Mouse (Mus musculus) myocyte (in vitro differentiated cells): Measurements from ENCODE around the gene Oxt.

ENCODE experiments used
- CEBPB ChIP-seq: IDR thresholded peaks from 2 replicates; pipeline ENCODE4 v1.6.1; 2011; ENCODE audit warnings: mild to moderate bottlenecking, moderate library complexity; ENCODE audit not compliant: poor library complexity, insufficient read depth, severe bottlenecking
- MAX ChIP-seq: IDR thresholded peaks from one replicate; pipeline ENCODE4 v1.6.1; 2011; ENCODE audit warnings: low read depth, mild to moderate bottlenecking, control low read depth
- POLR2A ChIP-seq: IDR thresholded peaks from one replicate; pipeline ENCODE4 v1.6.1; 2011; ENCODE audit warnings: low read depth, mild to moderate bottlenecking, control low read depth, moderate library complexity; ENCODE audit not compliant: insufficient read length
- USF1 ChIP-seq: IDR thresholded peaks from one replicate; pipeline ENCODE4 v1.6.1; 2011; ENCODE audit warnings: low read depth, mild to moderate bottlenecking, control low read depth, moderate library complexity

DNA sequence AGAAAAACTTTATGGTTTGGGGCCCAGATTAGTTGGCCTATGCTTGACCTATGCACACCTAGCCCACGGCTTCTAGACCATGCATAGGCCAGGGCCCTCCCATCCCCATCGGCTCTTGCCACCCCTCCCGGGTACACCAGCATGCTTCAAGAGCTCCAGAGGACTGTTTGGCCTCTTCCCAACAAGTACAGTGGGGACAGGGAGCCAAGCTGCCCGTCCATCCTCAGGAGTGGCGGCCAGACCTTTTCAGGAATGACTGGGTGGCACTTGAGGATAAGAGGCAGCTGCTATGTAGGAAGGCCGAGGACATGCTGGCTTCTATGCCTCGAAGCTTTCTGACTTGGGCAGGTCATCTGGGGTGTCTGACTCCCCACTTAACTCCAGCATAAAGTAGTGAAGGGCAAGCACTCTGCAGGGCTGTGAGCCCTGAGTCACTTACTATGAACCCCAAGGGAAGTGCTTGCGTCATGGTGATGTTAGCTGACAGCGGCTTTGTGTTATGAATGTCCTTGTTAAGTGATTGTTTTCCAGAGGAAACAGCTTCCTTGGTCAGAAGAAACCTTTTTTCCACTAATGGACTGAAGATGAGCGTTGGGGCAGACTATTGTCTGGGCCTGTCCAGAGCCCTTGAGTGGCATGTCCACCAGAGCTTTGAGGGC, 8.1 kb downstream of the Oxt start:
- no peak for TF ChIP-seq POLR2A
- TF ChIP-seq CEBPB, result no peak
- no peak for TF ChIP-seq MAX
- no peak for TF ChIP-seq USF1
